Mouse (Mus musculus): Measurements from ENCODE around the gene Rps2. TPM values are rescaled to one million over a fixed set of nuclear protein-coding genes. Genes with fewer than 3 reads are reported as not detected.

Rps2 gene
- total and polyA plus RNA-seq, 3 experiments: 675 to 2,277 (median 722) TPM

DNA sequence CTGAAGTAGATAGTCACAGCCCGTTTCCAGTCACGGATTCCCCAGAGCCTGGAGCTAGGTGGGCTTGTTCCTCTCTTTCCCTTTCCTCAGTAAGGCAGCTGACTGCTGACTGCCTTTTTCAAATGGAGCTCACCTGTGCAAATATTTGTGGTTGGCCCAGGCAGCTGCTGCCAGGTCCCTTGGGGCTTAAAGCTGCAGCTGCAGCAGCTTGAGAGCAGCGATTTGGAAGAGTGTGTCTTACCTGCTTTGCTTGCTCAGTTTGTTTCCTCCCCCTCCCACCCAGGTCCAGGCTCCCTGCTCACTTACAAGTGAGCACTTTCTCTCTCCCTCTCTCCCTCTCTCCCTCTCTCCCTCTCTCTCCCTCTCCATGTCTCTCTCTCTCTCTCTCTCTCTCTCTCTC lies 51.2 kb downstream of the Rps2 start:
- H3K27ac ChIP-seq: no peak overlapping the region
- intact Hi-C loops (cut with DNase I): no loop called here
- H3K4me3 ChIP-seq: no peak overlapping the region
- no peak for DNase-seq
- H3K4me1 ChIP-seq (ENCODE audit: control insufficient read depth, insufficient read depth, low read length): no peaks in the 10 kb centered on the region
- no peaks in the 10 kb centered on the region for H3K36me3 ChIP-seq (ENCODE audit: control insufficient read depth, insufficient read depth, low read length)
- WGBS: 31% methylated on average over 3 of the region's 3 CpGs
- H3K9ac ChIP-seq (ENCODE audit: low read depth, low read length): no peak overlapping the region
- H3K27me3 ChIP-seq (ENCODE audit: control insufficient read depth, insufficient read depth, low read length): no peaks in the 10 kb centered on the region
- H3K79me2 ChIP-seq (replicated peaks; ENCODE audit: control insufficient read depth, insufficient read depth, low read length): no peaks in the 10 kb centered on the region
- no peak for TF ChIP-seq CTCF (IDR thresholded peaks at IDR 0.05)
- no peak for TF ChIP-seq EP300 (IDR thresholded peaks at IDR 0.05; ENCODE audit: insufficient read depth, low read depth, low read length)
- no peak for TF ChIP-seq POLR2A (IDR thresholded peaks at IDR 0.05; ENCODE audit: insufficient read depth, low read depth, low read length)

Other genes starting within 250 kb of the Rps2 start
Only the 30 nearest of the 33 such genes appear.
- gene Mlst8, start 239.0 kb upstream of the Rps2 start, total RNA-seq (2021): 10 to 100 TPM in 1 of 2 experiments, 1 to 10 TPM in 1; 8.5 to 10.7 TPM
- gene Mlst8, start 239.0 kb upstream of the Rps2 start, polyA plus RNA-seq (2012; rRNA removed): 28.1 and 42.0 TPM in 2 replicates
- gene Caskin1, start 229.5 kb upstream of the Rps2 start, total RNA-seq (2021): under 1 TPM; 0.16 to 0.55 TPM
- gene Caskin1, start 229.5 kb upstream of the Rps2 start, polyA plus RNA-seq (2012; rRNA removed): 0.23 and 0.45 TPM in 2 replicates
- 10 to 100 TPM; 41.9 to 46.5 TPM for gene Traf7, start 190.2 kb upstream of the Rps2 start, total RNA-seq (2021)
- 93.4 and 109 TPM in 2 replicates for gene Traf7, start 190.2 kb upstream of the Rps2 start, polyA plus RNA-seq (2012; rRNA removed)
- under 1 TPM in 1 of 2 experiments, not detected in 1; 0.39 TPM for gene Rab26, start 183.9 kb upstream of the Rps2 start, total RNA-seq (2021)
- gene Rab26, start 183.9 kb upstream of the Rps2 start, polyA plus RNA-seq (2012; rRNA removed): 0.10 and 0.12 TPM in 2 replicates
- 10 to 100 TPM; 35.6 to 36.2 TPM for gene Pkd1, start 168.3 kb upstream of the Rps2 start, total RNA-seq (2021)
- 48.5 and 59.9 TPM in 2 replicates for gene Pkd1, start 168.3 kb upstream of the Rps2 start, polyA plus RNA-seq (2012; rRNA removed)
- 100 to 1,000 TPM; 104 to 110 TPM for gene Tsc2, start 85.5 kb upstream of the Rps2 start, total RNA-seq (2021)
- gene Tsc2, start 85.5 kb upstream of the Rps2 start, polyA plus RNA-seq (2012; rRNA removed): 178 and 194 TPM in 2 replicates
- gene Nthl1, start 85.4 kb upstream of the Rps2 start, total RNA-seq (2021): 1 to 10 TPM; 2.9 to 3.4 TPM
- 4.4 and 7.0 TPM in 2 replicates for gene Nthl1, start 85.4 kb upstream of the Rps2 start, polyA plus RNA-seq (2012; rRNA removed)
- 100 to 1,000 TPM in 1 of 2 experiments, 10 to 100 TPM in 1; 100.0 to 110 TPM for gene Slc9a3r2, start 67.8 kb upstream of the Rps2 start, total RNA-seq (2021)
- 125 and 147 TPM in 2 replicates for gene Slc9a3r2, start 67.8 kb upstream of the Rps2 start, polyA plus RNA-seq (2012; rRNA removed)
- not detected for gene Npw, start 59.7 kb upstream of the Rps2 start, total RNA-seq (2021)
- not detected in 2 replicates for gene Npw, start 59.7 kb upstream of the Rps2 start, polyA plus RNA-seq (2012; rRNA removed)
- gene Zfp598, start 48.4 kb upstream of the Rps2 start, total RNA-seq (2021): 10 to 100 TPM; 17.4 to 17.5 TPM
- 28.1 and 29.9 TPM in 2 replicates for gene Zfp598, start 48.4 kb upstream of the Rps2 start, polyA plus RNA-seq (2012; rRNA removed)
- under 1 TPM; 0.16 to 0.30 TPM for gene Syngr3, start 28.2 kb upstream of the Rps2 start, total RNA-seq (2021)
- gene Syngr3, start 28.2 kb upstream of the Rps2 start, polyA plus RNA-seq (2012; rRNA removed): 0.43 and 1.00 TPM in 2 replicates
- gene Gfer, start 22.0 kb upstream of the Rps2 start, total RNA-seq (2021): 10 to 100 TPM; 20.3 to 21.5 TPM
- 14.0 and 14.6 TPM in 2 replicates for gene Gfer, start 22.0 kb upstream of the Rps2 start, polyA plus RNA-seq (2012; rRNA removed)
- 1 to 10 TPM in 1 of 2 experiments, under 1 TPM in 1; 0.65 to 1.0 TPM for gene Noxo1, start 21.9 kb upstream of the Rps2 start, total RNA-seq (2021)
- gene Noxo1, start 21.9 kb upstream of the Rps2 start, polyA plus RNA-seq (2012; rRNA removed): 2.4 and 4.5 TPM in 2 replicates
- 10 to 100 TPM; 17.4 to 19.4 TPM for gene Tbl3, start 10.5 kb upstream of the Rps2 start, total RNA-seq (2021)
- 34.2 and 39.2 TPM in 2 replicates for gene Tbl3, start 10.5 kb upstream of the Rps2 start, polyA plus RNA-seq (2012; rRNA removed)
- not detected for gene Rnf151, start 53 bp upstream of the Rps2 start, total RNA-seq (2021)
- 0.15 and 0.68 TPM in 2 replicates for gene Rnf151, start 53 bp upstream of the Rps2 start, polyA plus RNA-seq (2012; rRNA removed)
- 100 to 1,000 TPM; 916 to 992 TPM for gene Ndufb10, start 6.4 kb downstream of the Rps2 start, total RNA-seq (2021)
- gene Ndufb10, start 6.4 kb downstream of the Rps2 start, polyA plus RNA-seq (2012; rRNA removed): 1,269 and 1,412 TPM in 2 replicates
- 100 to 1,000 TPM; 386 to 472 TPM for gene Rpl3l, start 9.7 kb downstream of the Rps2 start, total RNA-seq (2021)
- 213 and 215 TPM in 2 replicates for gene Rpl3l, start 9.7 kb downstream of the Rps2 start, polyA plus RNA-seq (2012; rRNA removed)
- gene Msrb1, start 18.5 kb downstream of the Rps2 start, total RNA-seq (2021): 100 to 1,000 TPM; 154 to 178 TPM
- 155 and 164 TPM in 2 replicates for gene Msrb1, start 18.5 kb downstream of the Rps2 start, polyA plus RNA-seq (2012; rRNA removed)
- not detected for gene Hs3st6, start 34.9 kb downstream of the Rps2 start, total RNA-seq (2021)
- gene Hs3st6, start 34.9 kb downstream of the Rps2 start, polyA plus RNA-seq (2012; rRNA removed): 0.10 TPM in 1 of 2 replicates, not detected in the other
- under 1 TPM; 0.14 to 0.18 TPM for gene Meiob, start 86.2 kb downstream of the Rps2 start, total RNA-seq (2021)
- not detected in 2 replicates for gene Meiob, start 86.2 kb downstream of the Rps2 start, polyA plus RNA-seq (2012; rRNA removed)
- 10 to 100 TPM; 85.8 to 89.5 TPM for gene Hagh, start 122.0 kb downstream of the Rps2 start, total RNA-seq (2021)
- 126 and 133 TPM in 2 replicates for gene Hagh, start 122.0 kb downstream of the Rps2 start, polyA plus RNA-seq (2012; rRNA removed)
- gene Fahd1, start 132.2 kb downstream of the Rps2 start, total RNA-seq (2021): 10 to 100 TPM; 80.3 to 81.5 TPM
- gene Fahd1, start 132.2 kb downstream of the Rps2 start, polyA plus RNA-seq (2012; rRNA removed): 42.7 and 50.8 TPM in 2 replicates
- gene Igfals, start 147.9 kb downstream of the Rps2 start, total RNA-seq (2021): 10 to 100 TPM; 11.7 to 12.7 TPM
- gene Igfals, start 147.9 kb downstream of the Rps2 start, polyA plus RNA-seq (2012; rRNA removed): 6.4 and 9.2 TPM in 2 replicates
- gene Nubp2, start 168.2 kb downstream of the Rps2 start, total RNA-seq (2021): 10 to 100 TPM; 18.2 to 22.7 TPM
- 17.8 and 17.9 TPM in 2 replicates for gene Nubp2, start 168.2 kb downstream of the Rps2 start, polyA plus RNA-seq (2012; rRNA removed)
- gene Spsb3, start 168.5 kb downstream of the Rps2 start, total RNA-seq (2021): 10 to 100 TPM; 30.4 to 33.8 TPM
- 47.0 and 66.2 TPM in 2 replicates for gene Spsb3, start 168.5 kb downstream of the Rps2 start, polyA plus RNA-seq (2012; rRNA removed)
- gene Eme2, start 177.0 kb downstream of the Rps2 start, total RNA-seq (2021): 10 to 100 TPM; 16.9 to 18.3 TPM
- gene Eme2, start 177.0 kb downstream of the Rps2 start, polyA plus RNA-seq (2012; rRNA removed): 19.3 and 20.3 TPM in 2 replicates
- gene Mrps34, start 177.0 kb downstream of the Rps2 start, total RNA-seq (2021): 100 to 1,000 TPM in 1 of 2 experiments, 10 to 100 TPM in 1; 95.6 to 102 TPM
- gene Mrps34, start 177.0 kb downstream of the Rps2 start, polyA plus RNA-seq (2012; rRNA removed): 102 and 133 TPM in 2 replicates
- gene Nme3, start 178.4 kb downstream of the Rps2 start, total RNA-seq (2021): 10 to 100 TPM; 30.7 to 37.7 TPM
- 46.4 and 55.2 TPM in 2 replicates for gene Nme3, start 178.4 kb downstream of the Rps2 start, polyA plus RNA-seq (2012; rRNA removed)
- 10 to 100 TPM; 60.0 to 67.9 TPM for gene Mapk8ip3, start 218.9 kb downstream of the Rps2 start, total RNA-seq (2021)
- gene Mapk8ip3, start 218.9 kb downstream of the Rps2 start, polyA plus RNA-seq (2012; rRNA removed): 74.4 and 105 TPM in 2 replicates
- 1 to 10 TPM; 9.2 TPM for gene Jpt2, start 242.6 kb downstream of the Rps2 start, total RNA-seq (2021)
- gene Jpt2, start 242.6 kb downstream of the Rps2 start, polyA plus RNA-seq (2012; rRNA removed): 4.3 and 5.7 TPM in 2 replicates

Data from heart, adult 2 months (tissue).